Mouse (Mus musculus) CH12.LX (cell line): ENCODE measurements at regions not wholly inside any gene's neighbourhood (a gene's known extent, or its start where the extent isn't known, plus 50 kb on each side); places are given as distances from the start of the nearest gene placed in this dataset.

Source experiments
- DNase-seq: peaks from one replicate; pipeline ENCODE4 v3.0.0-alpha.2; 2013; ENCODE audit errors: extremely low read depth
- H3K27ac ChIP-seq: 2 replicates; pipeline ENCODE4 v1.5.1; 2012; ENCODE audit warnings: low read depth, mild to moderate bottlenecking, control low read depth, moderate library complexity; ENCODE audit not compliant: insufficient read depth
- H3K27me3 ChIP-seq: replicated peaks from 2 replicates; pipeline ENCODE3; 2012; ENCODE audit warnings: inconsistent platforms
- H3K36me3 ChIP-seq, 2 experiments: replicated peaks in 1 of 2; 2 replicates each; pipeline versions ENCODE3 to v1.6.1; 2012; ENCODE audit warnings: inconsistent platforms in 1 of 2, low read length in 1 of 2, mild to moderate bottlenecking in 1 of 2, mixed read lengths in 1 of 2, moderate library complexity in 1 of 2; ENCODE audit not compliant: control insufficient read depth in 1 of 2, insufficient read depth in 1 of 2
- H3K4me1 ChIP-seq, 2 experiments: 2 replicates each; pipeline ENCODE4 v1.6.1; 2012; ENCODE audit warnings: inconsistent platforms in 1 of 2, moderate library complexity in 1 of 2; ENCODE audit not compliant: insufficient read depth in 2 of 2, control insufficient read depth in 1 of 2
- H3K4me2 ChIP-seq: 2 replicates; pipeline ENCODE4 v1.6.1; 2012; ENCODE audit warnings: low read depth, mild to moderate bottlenecking, control low read depth; ENCODE audit not compliant: poor library complexity, insufficient read depth, severe bottlenecking
- H3K4me3 ChIP-seq, 3 experiments: fragments of 150-350 bp in 1 of 3; sonication (generic) in 1 of 3; replicated peaks in 1 of 3; 2 replicates each; pipeline versions ENCODE3 to v1.5.1; 2011 to 2012; ENCODE audit warnings: low read depth in 2 of 3, low read length in 2 of 3, mild to moderate bottlenecking in 2 of 3, moderate library complexity in 2 of 3, control low read depth in 1 of 3, improper control_type of control experiment in 1 of 3, inconsistent platforms in 1 of 3, mixed read lengths in 1 of 3; ENCODE audit not compliant: poor library complexity in 1 of 3
- H3K79me2 ChIP-seq: replicated peaks from 2 replicates; pipeline ENCODE4 v1.6.1; 2012; ENCODE audit warnings: mild to moderate bottlenecking, moderate library complexity; ENCODE audit not compliant: control insufficient read depth, poor library complexity, insufficient read depth, severe bottlenecking; ENCODE audit errors: extremely low read depth
- H3K9ac ChIP-seq: 2 replicates; pipeline ENCODE4 v1.6.1; 2012; ENCODE audit warnings: low read depth, mild to moderate bottlenecking, control low read depth, moderate library complexity; ENCODE audit not compliant: insufficient read depth
- H3K9me3 ChIP-seq: replicated peaks from 2 replicates; pipeline ENCODE3; 2012; ENCODE audit warnings: low read length, inconsistent platforms, mixed read lengths
- BHLHE40 ChIP-seq: IDR thresholded peaks from 2 replicates; pipeline ENCODE4 v1.6.1; 2011; ENCODE audit warnings: mild to moderate bottlenecking, low read depth, low read length, improper control_type of control experiment
- EP300 ChIP-seq: IDR thresholded peaks from 2 replicates; pipeline ENCODE4 v1.6.1; 2011; ENCODE audit warnings: low read length, improper control_type of control experiment
- ETS1 ChIP-seq: conservative IDR thresholded peaks from 2 replicates; pipeline ENCODE4 v1.6.1; 2012; ENCODE audit warnings: low read depth, mild to moderate bottlenecking, inconsistent platforms, low read length, improper control_type of control experiment, moderate library complexity
- GABPA ChIP-seq: IDR thresholded peaks from 2 replicates; pipeline ENCODE4 v1.6.1; 2012; ENCODE audit warnings: low read depth, low read length, improper control_type of control experiment, inconsistent platforms; ENCODE audit not compliant: insufficient replicate concordance
- HCFC1 ChIP-seq: IDR thresholded peaks from 2 replicates; pipeline ENCODE4 v1.6.1; 2012; ENCODE audit warnings: low read depth, mild to moderate bottlenecking, inconsistent platforms, low read length, improper control_type of control experiment
- JUN ChIP-seq: IDR thresholded peaks from 2 replicates; pipeline ENCODE4 v1.6.1; 2011; ENCODE audit warnings: low read depth, mild to moderate bottlenecking, low read length, improper control_type of control experiment, moderate library complexity; ENCODE audit not compliant: insufficient read depth
- JUND ChIP-seq: conservative IDR thresholded peaks from 2 replicates; pipeline ENCODE4 v1.6.1; 2011; ENCODE audit warnings: low read depth, low read length, improper control_type of control experiment
- KAT2A ChIP-seq: IDR thresholded peaks from 2 replicates; pipeline ENCODE4 v1.6.1; 2012; ENCODE audit warnings: low read length, improper control_type of control experiment, inconsistent platforms; ENCODE audit not compliant: insufficient replicate concordance
- MAFK ChIP-seq: IDR thresholded peaks from 2 replicates; pipeline ENCODE4 v1.6.1; 2011; ENCODE audit warnings: low read length, improper control_type of control experiment; ENCODE audit not compliant: insufficient replicate concordance
- MXI1 ChIP-seq: IDR thresholded peaks from 2 replicates; pipeline ENCODE4 v1.6.1; 2011; ENCODE audit warnings: mild to moderate bottlenecking, low read depth, low read length, improper control_type of control experiment
- MYC ChIP-seq: IDR thresholded peaks from 2 replicates; pipeline ENCODE4 v1.6.1; 2011; ENCODE audit warnings: low read depth, mild to moderate bottlenecking, improper control_type of control experiment, low read length
- NELFE ChIP-seq: IDR thresholded peaks from 2 replicates; pipeline ENCODE4 v1.6.1; 2011; ENCODE audit warnings: low read depth, low read length, improper control_type of control experiment
- PAX5 ChIP-seq: IDR thresholded peaks from 2 replicates; pipeline ENCODE4 v1.6.1; 2012; ENCODE audit warnings: low read length, inconsistent platforms, mixed read lengths
- POLR2A ChIP-seq: IDR thresholded peaks from 2 replicates; pipeline ENCODE4 v1.6.1; 2011; ENCODE audit warnings: low read depth, mild to moderate bottlenecking, improper control_type of control experiment, low read length
- RAD21 ChIP-seq: IDR thresholded peaks from 2 replicates; pipeline ENCODE4 v1.6.1; 2011; ENCODE audit warnings: low read depth, mild to moderate bottlenecking, low read length, improper control_type of control experiment, moderate library complexity
- RCOR1 ChIP-seq: conservative IDR thresholded peaks from 2 replicates; pipeline ENCODE4 v1.6.1; 2012; ENCODE audit warnings: low read depth, mild to moderate bottlenecking, inconsistent platforms, low read length, improper control_type of control experiment
- SIN3A ChIP-seq: IDR thresholded peaks from 2 replicates; pipeline ENCODE4 v1.6.1; 2012; ENCODE audit warnings: low read length, improper control_type of control experiment, inconsistent platforms
- SMC3 ChIP-seq: IDR thresholded peaks from 2 replicates; pipeline ENCODE4 v1.6.1; 2011; ENCODE audit warnings: low read depth, low read length, improper control_type of control experiment
- TCF12 ChIP-seq: IDR thresholded peaks from 2 replicates; pipeline ENCODE4 v1.6.1; 2014; ENCODE audit warnings: low read depth, mild to moderate bottlenecking, inconsistent platforms, low read length, improper control_type of control experiment
- UBTF ChIP-seq: IDR thresholded peaks from 2 replicates; pipeline ENCODE4 v1.6.1; 2012; ENCODE audit warnings: low read depth, mild to moderate bottlenecking, inconsistent platforms, low read length, improper control_type of control experiment, moderate library complexity
- USF2 ChIP-seq: conservative IDR thresholded peaks from 2 replicates; pipeline ENCODE4 v1.6.1; 2011; ENCODE audit warnings: low read depth, low read length, improper control_type of control experiment
- ZC3H11A ChIP-seq: IDR thresholded peaks from 2 replicates; pipeline ENCODE4 v1.6.1; 2012; ENCODE audit warnings: low read depth, mild to moderate bottlenecking, inconsistent platforms, low read length, improper control_type of control experiment
- ZKSCAN1 ChIP-seq: IDR thresholded peaks from 2 replicates; pipeline ENCODE4 v1.6.1; 2012; ENCODE audit warnings: low read depth, inconsistent platforms, low read length, improper control_type of control experiment, borderline replicate concordance
- ZMIZ1 ChIP-seq: IDR thresholded peaks from 2 replicates; pipeline ENCODE4 v1.6.1; 2012; ENCODE audit warnings: low read depth, mild to moderate bottlenecking, inconsistent platforms, low read length, improper control_type of control experiment
- dilution Hi-C: fragments of 300-500 bp; cut with MboI; formaldehyde crosslinking; loops from 2 replicates; pipeline ENCODE4 v1.14.3; 2020; ENCODE audit warnings: low sequenced_read_pairs; ENCODE audit not compliant: extremely low pct_unique_long_range_greater_than_20kb, extremely low pct_ligation_motif_present
- in situ Hi-C: fragments of 300-500 bp; cut with MboI; formaldehyde crosslinking; loops from 3 replicates; pipeline ENCODE4 v1.14.3; 2019; ENCODE audit warnings: low sequenced_read_pairs, low pct_ligation_motif_present, low pct_unique_long_range_greater_than_20kb, mixed read lengths

GRCm38 (mm10) chr13:20033937-20034735 lies 56.3 kb upstream of the Elmo1 start:
- Histone ChIP-seq H3K27ac (no peak overlapping the region), H3K9ac (no peak overlapping the region), H3K27me3 (no peaks in the 10 kb centered on the region), H3K4me2 (no peak overlapping the region), H3K36me3 (no peaks in the 10 kb centered on the region), H3K9me3 (no peaks in the 10 kb centered on the region), H3K79me2 (no peaks in the 10 kb centered on the region), H3K4me1 (peaks cover 0 to 17% of the 10 kb centered on the region in 2 experiments; a peak in 2 of 4 replicates), H3K4me3 (no peak overlapping the region)
- DNase-seq: peak; percentile 29
- no peak for TF ChIP-seq MXI1
- peak; percentile 57; the same call in 1 of the 2 replicates for TF ChIP-seq JUND
- no peak for TF ChIP-seq KAT2A
- no peak for TF ChIP-seq PAX5
- TF ChIP-seq ZC3H11A: no peak
- TF ChIP-seq UBTF: no peak
- peak; percentile 17; the same call in 1 of the 2 replicates for TF ChIP-seq ETS1
- TF ChIP-seq SIN3A: no peak
- no peak for TF ChIP-seq MYC
- TF ChIP-seq ZMIZ1: no peak
- TF ChIP-seq BHLHE40: no peak
- no peak for TF ChIP-seq TCF12
- 0 out of 2 replicates have a peak, but pooled peaks have one; percentile 23 for TF ChIP-seq EP300
- TF ChIP-seq SMC3: no peak
- TF ChIP-seq USF2: no peak
- no peak for TF ChIP-seq NELFE
- TF ChIP-seq GABPA: no peak
- TF ChIP-seq ZKSCAN1: no peak
- TF ChIP-seq HCFC1: no peak
- TF ChIP-seq RAD21: no peak
- TF ChIP-seq RCOR1: no peak
- TF ChIP-seq MAFK: no peak
- no peak for TF ChIP-seq POLR2A
- peak; percentile 7; the same call in 1 of the 2 replicates for TF ChIP-seq JUN
- in situ Hi-C loops: loop anchor here (10.0 kb wide), 1 partner anchor 241 kb away; no protein-coding TSS in a partner anchor
- dilution Hi-C loops: no loop called here
